Mouse (Mus musculus): ENCODE measurements around the gene Baz2b.

Gene Baz2b

GRCm38 (mm10) chr2:60053222-60054010 is 156.2 kb downstream of the Baz2b start:
- DNase-seq (ENCODE audit: low read depth, low spot score): no peak

- peak; percentile 51 for DNase-seq (ENCODE audit: low read depth, low spot score)
Measured at GRCm38 (mm10) chr2:60050667-60051460, 158.8 kb downstream of the Baz2b start.

- no peak for DNase-seq (ENCODE audit: low read depth, low spot score)
Measured at GRCm38 (mm10) chr2:60049889-60050288, 159.8 kb downstream of the Baz2b start.

- no peak for DNase-seq (ENCODE audit: low read depth, low spot score)
Measured at GRCm38 (mm10) chr2:60049351-60049750, 160.3 kb downstream of the Baz2b start.

GRCm38 (mm10) chr2:60045995-60046394 is 163.6 kb downstream of the Baz2b start:
- DNase-seq (ENCODE audit: low read depth, low spot score): no peak

GRCm38 (mm10) chr2:60044988-60045387 is 164.7 kb downstream of the Baz2b start:
- peak; percentile 20 for DNase-seq (ENCODE audit: low read depth, low spot score)

- DNase-seq (ENCODE audit: low read depth, low spot score): peak; percentile 11
Measured at GRCm38 (mm10) chr2:60044540-60044939, 165.1 kb downstream of the Baz2b start.

GRCm38 (mm10) chr2:60042699-60043098 is 166.9 kb downstream of the Baz2b start:
- no peak for DNase-seq (ENCODE audit: low read depth, low spot score)

- no peak for DNase-seq (ENCODE audit: low read depth, low spot score)
Measured at GRCm38 (mm10) chr2:60041485-60042274, 168.0 kb downstream of the Baz2b start.

GRCm38 (mm10) chr2:60040162-60040561 is 169.5 kb downstream of the Baz2b start:
- no peak for DNase-seq (ENCODE audit: low read depth, low spot score)

- DNase-seq (ENCODE audit: low read depth, low spot score): peak; percentile 63
Measured at GRCm38 (mm10) chr2:60037011-60037551, 172.6 kb downstream of the Baz2b start.

- DNase-seq (ENCODE audit: low read depth, low spot score): no peak
Measured at GRCm38 (mm10) chr2:60036361-60036760, 173.3 kb downstream of the Baz2b start.

- DNase-seq (ENCODE audit: low read depth, low spot score): no peak
Measured at GRCm38 (mm10) chr2:60030991-60031390, 178.6 kb downstream of the Baz2b start.

GRCm38 (mm10) chr2:60029020-60029419 is 180.6 kb downstream of the Baz2b start:
- no peak for DNase-seq (ENCODE audit: low read depth, low spot score)

- DNase-seq (ENCODE audit: low read depth, low spot score): no peak
Measured at GRCm38 (mm10) chr2:60027166-60027565, 182.5 kb downstream of the Baz2b start.

GRCm38 (mm10) chr2:60026554-60026953 is 183.1 kb downstream of the Baz2b start:
- DNase-seq (ENCODE audit: low read depth, low spot score): no peak

GRCm38 (mm10) chr2:60023777-60024176 is 185.9 kb downstream of the Baz2b start:
- no peak for DNase-seq (ENCODE audit: low read depth, low spot score)

GRCm38 (mm10) chr2:60021556-60021955 is 188.1 kb downstream of the Baz2b start:
- no peak for DNase-seq (ENCODE audit: low read depth, low spot score)

- no peak for DNase-seq (ENCODE audit: low read depth, low spot score)
Measured at GRCm38 (mm10) chr2:60021138-60021537, 188.5 kb downstream of the Baz2b start.

- no peak for DNase-seq (ENCODE audit: low read depth, low spot score)
Measured at GRCm38 (mm10) chr2:60019546-60020250, 189.9 kb downstream of the Baz2b start.

GRCm38 (mm10) chr2:60018875-60019501 is 190.7 kb downstream of the Baz2b start:
- DNase-seq (ENCODE audit: low read depth, low spot score): peak; percentile 66

All from CD4-positive, CD25-positive, alpha-beta regulatory T cell, adult 2 months (primary cell).